Mouse (Mus musculus): ENCODE measurements around the gene Coq8a.

- TF ChIP-seq POLR2A (IDR thresholded peaks at IDR 0.05; ENCODE audit: borderline replicate concordance, low read depth, low read length): no peak
- TF ChIP-seq CTCF (IDR thresholded peaks at IDR 0.05; ENCODE audit: low read depth, low read length): no peak
Observed at GRCm38 (mm10) chr1:180197956-180198355, 1.4 kb downstream of the Coq8a start.
